Mouse (Mus musculus): ENCODE measurements around the gene Coq7. TPM values are rescaled to one million over a fixed set of nuclear protein-coding genes. Genes with fewer than 3 reads are reported as not detected.

Gene Coq7
- total RNA-seq (2021) = 100 to 1,000 TPM in 1 of 2 experiments, 10 to 100 TPM in 1; 91.9 to 101 TPM
- long read RNA-seq, experiment 1, transcript Coq7-201 (6 exons, 914 nt) = major isoform, 165 of 174 reads
- long read RNA-seq, experiment 1, partial matches to known transcripts = 3 of 174 reads
- long read RNA-seq, experiment 1, other reads (novel, unspliced or antisense) = 6 of 174 reads
- long read RNA-seq, experiment 2, transcript Coq7-201 (6 exons, 914 nt) = major isoform, 128 of 132 reads
- long read RNA-seq, experiment 2, partial matches to known transcripts = 2 of 132 reads
- long read RNA-seq, experiment 2, other reads (novel, unspliced or antisense) = 2 of 132 reads

DNA sequence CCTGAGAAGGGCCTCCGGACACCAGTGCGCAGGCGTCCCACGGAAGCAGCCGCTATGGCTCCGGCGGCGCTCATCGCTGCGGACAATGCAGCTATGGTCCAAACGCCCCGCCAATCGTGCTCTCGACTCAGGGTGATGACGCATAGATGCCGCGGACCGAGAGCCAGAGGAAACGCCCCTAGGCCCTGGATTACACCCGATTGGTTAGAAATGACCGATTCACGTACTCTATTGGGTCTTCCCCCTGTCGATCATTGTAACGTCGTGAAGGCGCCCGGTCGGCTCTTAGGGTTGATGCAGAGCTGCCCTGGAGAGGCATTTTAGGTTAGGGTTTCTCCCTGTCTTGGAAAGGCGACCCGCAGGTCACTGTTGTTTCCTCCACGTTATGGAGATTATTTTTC is at the start of gene Coq7:
Gene Coq7 (minus strand): TSS at position 179 of the 401 bp plus-strand sequence.
- intact Hi-C loops (cut with DNase I) = loop anchor here (10.0 kb wide), 1 partner anchor 408 kb away; the partner anchor contains the start of gene Arl6ip1

GRCm38 (mm10) chr7:118579938-118580337 is 46.8 kb upstream of the Coq7 start:
- intact Hi-C loops (cut with DNase I) = no loop called here
- DNase-seq = no peak

More for the DNA sequence above, at the start of gene Coq7:
- peak; percentile 91 to 94 for DNase-seq

DNA sequence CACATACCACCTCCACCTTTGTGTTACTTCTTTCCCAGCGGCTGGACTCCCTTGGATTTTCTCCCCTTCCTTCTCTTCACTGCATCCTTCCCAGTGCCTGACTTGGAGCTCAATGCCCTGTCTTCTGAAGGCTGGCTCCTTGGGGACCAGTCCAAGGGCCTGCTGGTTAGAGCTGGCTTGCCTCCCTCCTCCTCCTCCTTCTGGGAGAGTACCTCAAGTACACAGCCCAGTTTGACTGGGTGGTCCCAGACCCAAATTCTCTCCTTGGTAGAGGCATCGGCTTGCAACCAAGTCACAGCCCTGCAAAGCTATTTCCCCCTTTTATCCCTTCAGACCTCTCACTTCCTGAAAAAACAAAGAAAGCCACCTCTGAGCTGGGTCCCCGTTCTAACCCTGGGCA is 45.1 kb upstream of the Coq7 start:
- DNase-seq = no peak
- intact Hi-C loops (cut with DNase I) = no loop called here

DNA sequence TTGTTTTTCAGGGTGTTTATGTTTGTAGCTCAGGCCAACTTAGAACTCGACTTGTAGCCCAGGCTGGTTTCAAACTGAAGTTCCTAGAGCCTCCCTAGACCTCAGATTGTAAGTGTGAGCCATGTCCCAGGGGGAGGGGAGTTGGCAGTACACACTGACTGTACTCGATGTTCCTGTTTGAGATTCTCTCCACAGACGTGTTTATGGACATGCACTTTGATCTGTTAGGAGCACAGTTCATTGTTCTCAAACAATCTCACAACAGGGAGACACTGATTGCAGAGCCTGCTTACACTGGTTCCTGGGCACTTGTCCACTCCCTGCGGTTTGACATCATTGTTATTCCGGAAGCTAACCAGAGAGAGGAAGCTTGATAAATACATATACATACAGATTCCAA is 38.9 kb upstream of the Coq7 start:
- DNase-seq = no peak
- intact Hi-C loops (cut with DNase I) = no loop called here

GRCm38 (mm10) chr7:118571350-118571749 is 38.2 kb upstream of the Coq7 start:
- no peak for DNase-seq
- intact Hi-C loops (cut with DNase I) = no loop called here

DNA sequence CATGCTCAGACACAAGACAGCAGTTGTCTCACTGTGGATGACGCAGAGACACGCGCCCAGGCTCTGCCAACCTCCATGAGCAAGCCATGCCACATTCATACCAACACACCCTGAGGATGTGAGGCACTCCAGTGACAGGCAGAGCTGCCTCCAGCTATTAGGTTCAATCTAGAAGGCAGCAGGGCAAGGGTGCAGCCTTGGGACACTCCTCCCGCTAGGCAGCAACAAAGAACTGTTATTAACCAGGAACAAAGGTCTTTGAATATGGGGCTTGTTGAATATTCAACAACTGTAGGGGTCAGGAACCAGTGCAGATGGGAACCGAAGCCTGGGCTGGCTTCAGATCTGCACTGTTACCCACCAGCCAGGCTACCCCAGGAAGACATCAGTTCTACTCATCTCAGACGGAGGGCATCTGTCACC is 36.0 kb upstream of the Coq7 start:
- intact Hi-C loops (cut with DNase I) = no loop called here
- DNase-seq = no peak

GRCm38 (mm10) chr7:118554290-118554689 is 21.1 kb upstream of the Coq7 start:
- intact Hi-C loops (cut with DNase I) = no loop called here
- DNase-seq = no peak

DNA sequence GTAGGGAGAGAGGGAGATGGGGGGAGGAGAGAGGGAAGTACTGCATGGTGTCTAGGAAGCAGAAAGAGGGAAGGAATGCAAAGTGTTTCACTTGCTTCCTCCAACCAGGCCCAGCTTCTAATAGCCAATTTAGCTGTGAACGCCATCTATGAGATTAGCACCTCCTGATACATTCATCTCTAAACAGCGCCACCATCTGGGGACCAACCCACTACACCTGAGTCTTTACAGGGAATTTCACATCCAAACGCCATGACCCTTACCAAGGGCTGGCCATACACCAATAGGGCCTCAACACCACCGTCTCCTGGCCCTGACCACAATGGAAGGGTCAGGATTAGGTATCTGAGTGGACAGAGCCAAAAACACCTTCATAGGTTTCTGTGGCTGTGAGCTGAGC is 20.7 kb upstream of the Coq7 start:
- no peak for DNase-seq
- intact Hi-C loops (cut with DNase I) = no loop called here

- intact Hi-C loops (cut with DNase I) = no loop called here
- DNase-seq = no peak
Observed at GRCm38 (mm10) chr7:118547451-118547850, 14.3 kb upstream of the Coq7 start.

DNA sequence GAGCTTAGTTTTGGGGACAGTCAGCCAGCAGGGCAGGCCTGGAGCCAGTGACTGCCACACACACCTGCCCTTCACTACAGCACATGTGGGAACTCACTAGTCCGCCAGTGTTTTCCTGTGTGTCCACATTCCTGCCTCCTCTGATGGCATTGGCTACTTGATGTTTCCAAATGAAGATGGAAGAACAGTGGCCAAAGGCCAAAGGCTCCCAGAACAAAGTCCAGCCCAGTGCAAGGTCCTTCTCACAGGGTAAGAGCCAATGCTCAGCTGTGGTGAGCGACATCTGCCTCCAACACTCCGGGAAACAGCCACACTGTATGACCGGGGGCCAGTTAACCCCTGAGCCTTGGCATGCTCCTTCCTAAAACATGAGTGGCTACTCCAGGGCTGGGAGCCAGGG is 11.0 kb upstream of the Coq7 start:
- DNase-seq = no peak
- intact Hi-C loops (cut with DNase I) = no loop called here

DNA sequence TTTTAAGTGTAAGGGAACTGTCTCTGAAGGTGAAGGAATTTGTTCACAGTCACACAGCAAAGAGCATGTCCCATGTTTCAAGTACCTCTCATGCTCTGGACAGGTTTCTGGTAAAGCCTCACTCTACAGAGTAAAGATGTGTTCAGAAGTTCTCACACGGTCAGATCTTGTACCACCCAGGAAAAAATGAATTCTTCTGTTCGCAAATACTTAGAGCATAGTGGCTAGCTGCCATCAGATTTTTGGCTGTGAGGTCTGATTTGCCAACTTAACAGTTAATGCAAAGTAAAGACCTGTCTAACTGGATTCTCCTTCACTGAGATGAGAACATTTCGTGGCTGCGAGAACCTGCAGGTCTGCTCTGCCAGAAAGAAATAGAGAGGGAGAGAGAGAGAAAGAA is 1.9 kb upstream of the Coq7 start:
- no peak for DNase-seq
- intact Hi-C loops (cut with DNase I) = loop anchor here (10.0 kb wide), 1 partner anchor 410 kb away; the partner anchor contains the start of gene Arl6ip1

DNA sequence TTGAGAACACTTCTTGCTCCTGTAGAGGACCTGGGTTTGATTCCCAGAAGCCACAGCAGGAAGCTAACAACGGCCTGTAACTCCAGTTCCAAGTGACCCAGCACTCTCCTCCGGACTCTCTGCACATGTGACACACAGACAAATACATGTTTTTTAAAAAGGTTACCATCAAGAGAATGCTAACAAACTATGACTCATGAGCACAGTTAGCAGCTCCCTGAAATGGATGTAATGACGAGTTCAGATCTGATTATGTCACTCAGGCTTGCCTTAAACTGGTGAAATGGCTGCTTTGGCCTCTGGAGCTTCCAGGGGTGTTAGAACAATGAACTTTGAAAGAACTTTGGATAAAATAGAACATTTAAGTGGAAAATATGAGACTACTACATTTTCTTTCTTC is 1.2 kb upstream of the Coq7 start:
- intact Hi-C loops (cut with DNase I) = loop anchor here (10.0 kb wide), 1 partner anchor 410 kb away; the partner anchor contains the start of gene Arl6ip1
- DNase-seq = no peak

DNA sequence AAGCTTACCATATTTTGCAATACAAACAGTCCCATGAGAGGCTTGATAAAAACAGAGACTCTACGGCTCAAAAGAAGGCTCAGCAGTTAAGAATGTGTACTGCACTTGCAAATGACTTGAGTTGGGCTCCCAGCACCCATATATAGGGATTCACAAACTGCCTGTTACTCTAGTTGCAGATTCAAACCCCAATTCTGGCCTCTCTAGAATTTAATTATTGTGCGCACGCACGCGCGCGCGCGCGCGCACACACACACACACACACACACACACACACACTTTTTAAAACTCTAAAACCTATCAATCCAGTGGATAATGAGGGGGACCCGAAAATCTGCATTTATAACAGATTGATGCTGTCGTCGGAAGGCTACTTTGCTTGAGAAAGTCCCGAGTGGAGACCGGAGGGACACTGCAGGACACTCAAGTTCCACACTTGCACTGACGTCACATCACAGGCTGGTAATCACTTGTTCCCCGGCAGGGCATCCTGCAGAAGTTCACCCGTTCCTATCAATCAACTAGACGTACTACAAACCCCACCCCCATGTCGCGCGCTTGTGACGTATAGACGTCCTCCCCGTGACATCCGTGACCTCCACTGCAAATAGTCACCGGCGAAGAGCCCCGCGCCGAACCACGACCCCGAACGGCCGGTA is 508 bp downstream of the Coq7 start:
- DNase-seq = peak; percentile 92 to 97
- intact Hi-C loops (cut with DNase I) = loop anchor here (10.0 kb wide), 1 partner anchor 408 kb away; the partner anchor contains the start of gene Arl6ip1

DNA sequence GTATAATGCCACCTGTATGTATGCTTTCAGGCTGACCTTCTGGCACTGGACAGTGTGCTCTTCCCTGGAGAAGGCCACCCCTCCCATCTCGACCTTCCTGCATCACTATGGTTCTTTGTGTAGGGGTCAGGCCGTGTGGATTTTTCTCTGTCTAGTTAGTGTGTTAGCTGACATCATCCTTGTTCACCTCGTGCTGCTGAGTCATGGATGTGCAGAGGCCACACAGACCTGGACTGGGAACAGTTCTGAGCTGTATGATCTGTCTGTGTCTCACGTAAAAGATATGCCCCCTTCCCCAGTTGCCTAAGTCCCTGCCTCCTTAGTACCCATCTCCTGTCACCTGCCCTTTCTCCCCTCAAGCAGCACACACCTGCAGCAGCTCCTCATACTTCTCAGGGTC is 6.2 kb downstream of the Coq7 start:
- intact Hi-C loops (cut with DNase I) = no loop called here
- DNase-seq = no peak

DNA sequence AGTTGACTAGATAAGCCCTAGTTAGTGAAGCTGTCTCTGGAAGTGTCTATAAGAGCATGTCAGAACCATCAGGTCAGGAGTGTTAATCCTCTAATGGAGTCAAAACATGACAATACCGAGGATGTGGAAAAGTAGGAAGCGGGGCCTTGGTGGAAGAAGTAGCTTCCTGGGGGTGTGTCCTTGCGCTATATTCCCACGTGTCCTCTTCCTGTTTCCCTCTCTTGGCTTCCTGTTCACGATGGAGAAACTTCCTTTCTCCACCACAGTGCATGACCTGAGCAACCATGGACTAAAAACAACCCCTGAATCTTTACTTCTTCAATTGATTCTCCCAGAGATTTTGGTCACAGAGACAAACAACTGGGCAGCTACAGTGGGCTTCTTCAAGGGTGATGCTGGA is 11.1 kb downstream of the Coq7 start:
- DNase-seq = no peak
- intact Hi-C loops (cut with DNase I) = no loop called here

GRCm38 (mm10) chr7:118519661-118520060 is 13.5 kb downstream of the Coq7 start:
- no peak for DNase-seq
- intact Hi-C loops (cut with DNase I) = loop anchor here (2.0 kb wide), 2 partner anchors 31 to 215 kb away; no protein-coding TSS in a partner anchor

DNA sequence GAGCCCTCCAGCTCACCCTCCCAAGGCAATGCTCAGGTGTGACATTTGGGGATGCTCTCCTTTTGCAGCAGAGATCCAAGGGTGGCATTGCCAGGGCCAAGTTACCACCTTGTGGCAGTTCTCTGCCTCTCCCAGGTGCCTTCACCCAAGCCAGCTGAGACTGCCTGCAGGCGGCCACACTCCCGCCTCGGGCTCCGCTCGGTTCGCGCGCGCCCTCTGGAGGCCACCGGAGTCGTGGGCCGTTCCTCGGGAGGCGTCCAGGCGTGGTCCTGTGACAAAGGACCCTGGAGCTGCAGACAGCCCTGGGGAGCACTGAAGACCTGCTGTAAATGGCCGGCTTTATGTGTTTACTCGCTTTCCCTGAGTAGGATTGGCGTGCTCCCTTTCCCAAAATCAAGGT is 14.5 kb downstream of the Coq7 start:
- DNase-seq = peak; percentile 90 to 93
- intact Hi-C loops (cut with DNase I) = loop anchor here (1.0 to 2.0 kb wide), 2 partner anchors 30 to 70 kb away; partner anchors contain the start of gene Syt17

- DNase-seq = peak; percentile 23 to 27
- intact Hi-C loops (cut with DNase I) = loop anchor here (1.0 to 2.0 kb wide), 2 partner anchors 29 to 70 kb away; partner anchors contain the start of gene Syt17
Observed at GRCm38 (mm10) chr7:118517819-118518218, 15.3 kb downstream of the Coq7 start.

GRCm38 (mm10) chr7:118508556-118508955 is 24.6 kb downstream of the Coq7 start:
- intact Hi-C loops (cut with DNase I) = no loop called here
- DNase-seq = no peak

GRCm38 (mm10) chr7:118503844-118504243 is 29.3 kb downstream of the Coq7 start:
- intact Hi-C loops (cut with DNase I) = no loop called here
- DNase-seq = no peak

- no peak for DNase-seq
- intact Hi-C loops (cut with DNase I) = no loop called here
Observed at GRCm38 (mm10) chr7:118502333-118502732, 30.8 kb downstream of the Coq7 start.

Measured in heart, postnatal 14 days (tissue).